Comparison of ENCODE assay signal across 12 mouse cellular contexts in the genomic region with DNA sequence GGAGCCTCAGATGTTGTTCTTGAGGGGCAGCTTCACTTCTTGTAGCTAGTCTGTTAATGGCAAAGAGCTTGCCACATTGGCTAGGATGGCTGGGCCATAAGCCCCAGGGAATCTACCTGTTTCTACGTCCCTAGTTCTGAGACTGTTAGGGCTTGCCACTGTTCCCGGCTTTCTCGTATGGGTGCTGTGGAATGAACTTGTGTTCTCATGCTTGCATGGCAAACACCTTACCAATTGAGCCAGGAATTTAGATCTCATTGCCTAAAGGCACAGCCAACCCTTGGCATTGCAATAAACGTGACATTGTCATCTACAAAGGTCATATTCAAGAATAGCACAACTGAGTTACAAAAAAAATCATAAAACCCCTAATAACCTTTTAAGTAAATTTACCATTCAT.
"Had no signal": no experiment of that assay in that cellular context is flagged by ENCODE, and none has a peak within 500 bp of the region (broad histone marks: within the 10 kb centered on the region; RNA-seq: fewer than 3 reads in every experiment).

No protein-coding gene starts in this region.

- H3K9me3 ChIP-seq: limb, embryonic 13.5 days; liver, embryonic 15.5 days; neural tube, embryonic 12.5 days had no signal

- H3K4me2 ChIP-seq: limb, embryonic 13.5 days; liver, embryonic 11.5 days; liver, embryonic 15.5 days; neural tube, embryonic 12.5 days had no signal

- H3K36me3 ChIP-seq: limb, embryonic 13.5 days; liver, embryonic 15.5 days; neural tube, embryonic 12.5 days had no signal

- DNase-seq: kidney, postnatal 36 days; layer of hippocampus, adult 9-11 months; layer of hippocampus, postnatal 36 days; lung, adult 2 months; lung, postnatal 36 days; midbrain, embryonic 14.5 days; thymus, adult 18-20 months; thymus, postnatal 14 days had no signal

- H3K9ac ChIP-seq: limb, embryonic 13.5 days; liver, embryonic 15.5 days; neural tube, embryonic 12.5 days had no signal

- H3K4me3 ChIP-seq: limb, embryonic 13.5 days; liver, embryonic 15.5 days; neural tube, embryonic 12.5 days had no signal

- H3K27ac ChIP-seq: liver, embryonic 15.5 days; neural tube, embryonic 12.5 days had no signal

- H3K4me1 ChIP-seq: liver, embryonic 15.5 days had no signal

- H3K27me3 ChIP-seq: liver, embryonic 15.5 days; neural tube, embryonic 12.5 days had no signal
